Mouse (Mus musculus): Measurements from ENCODE around the gene Coro1b.
"Not testable (repeated sequence)": the region's sequence is repeated elsewhere in the genome, so short reads cannot be mapped to it uniquely, and the experiment has no call there.

Coro1b gene

DNA sequence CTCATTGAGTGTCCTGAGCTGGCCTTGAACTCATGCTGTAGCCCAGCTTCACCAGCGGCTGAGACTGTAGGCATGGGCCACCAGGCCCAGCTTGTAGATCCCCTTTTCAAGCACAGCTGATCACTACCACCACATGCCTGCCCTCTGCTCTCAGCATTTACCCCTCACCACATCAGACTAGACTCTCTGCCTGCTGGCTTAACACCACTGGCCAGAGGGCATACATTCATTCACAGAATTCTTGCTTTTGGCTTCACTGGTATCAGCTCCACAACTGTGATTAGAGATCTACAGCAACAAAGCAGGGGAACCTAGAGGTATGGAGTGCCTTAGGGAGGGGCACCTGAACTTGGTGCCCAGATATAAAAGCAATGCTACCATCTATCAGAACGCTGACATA, 27.9 kb upstream of the Coro1b start:
- no peak for DNase-seq (ENCODE audit: low spot score in 2 of 2)

DNA sequence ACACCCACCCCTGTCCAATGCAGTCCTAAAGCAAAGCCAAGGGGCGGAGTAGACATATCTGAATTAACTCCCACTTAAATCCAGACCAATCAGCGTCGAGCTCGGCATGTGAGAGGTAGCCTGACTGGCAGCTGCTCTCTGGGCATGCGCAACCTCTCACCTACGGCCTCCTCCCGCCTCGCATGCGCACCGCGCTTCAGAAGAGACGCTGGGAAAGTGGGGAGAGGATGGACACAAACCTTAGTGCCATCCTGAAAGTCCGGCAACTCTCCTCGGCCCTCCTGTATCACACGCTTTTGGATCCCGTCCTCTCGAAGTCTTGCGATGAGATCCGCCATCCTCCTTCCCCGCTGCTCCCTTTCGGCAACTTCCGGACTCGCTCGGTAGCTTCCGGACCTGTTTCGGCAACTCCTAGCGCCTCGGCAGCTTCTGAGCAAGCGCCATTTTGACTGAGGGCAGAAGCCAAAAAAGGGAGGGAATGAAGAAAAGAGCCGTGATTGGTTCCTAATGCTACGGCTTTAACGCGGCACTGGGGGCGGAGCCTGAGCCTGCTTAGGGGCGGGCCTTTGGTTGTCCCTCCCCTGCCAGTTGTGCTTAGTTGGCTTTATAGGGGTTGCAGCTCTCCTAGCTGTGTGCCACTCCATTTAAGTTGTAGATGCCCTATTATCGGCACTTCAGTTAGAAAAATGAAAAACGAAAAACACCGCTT, 27.2 kb upstream of the Coro1b start:
- peak; percentile 97 to 98 for DNase-seq (ENCODE audit: low spot score in 2 of 2)

DNA sequence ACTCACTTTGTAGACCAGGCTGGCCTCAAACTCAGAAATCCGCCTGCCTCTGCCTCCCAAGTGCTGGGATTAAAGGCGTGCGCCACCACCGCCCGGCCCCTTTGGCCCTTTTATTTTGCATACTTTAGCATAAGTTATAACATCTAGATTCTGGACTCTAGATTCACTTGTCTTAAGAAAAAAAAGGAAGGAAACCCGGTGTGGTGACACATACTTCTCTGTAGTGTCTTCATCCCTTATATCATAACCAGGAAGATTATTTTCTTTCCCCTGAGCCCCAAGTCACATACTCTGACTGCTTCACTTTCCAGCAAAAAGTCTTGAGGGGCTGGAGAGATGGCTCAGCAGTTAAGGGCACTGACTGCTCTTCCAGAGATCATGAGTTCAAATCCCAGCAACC, 26.5 kb upstream of the Coro1b start:
- not testable (repeated sequence) for DNase-seq (ENCODE audit: low spot score in 2 of 2)

DNA sequence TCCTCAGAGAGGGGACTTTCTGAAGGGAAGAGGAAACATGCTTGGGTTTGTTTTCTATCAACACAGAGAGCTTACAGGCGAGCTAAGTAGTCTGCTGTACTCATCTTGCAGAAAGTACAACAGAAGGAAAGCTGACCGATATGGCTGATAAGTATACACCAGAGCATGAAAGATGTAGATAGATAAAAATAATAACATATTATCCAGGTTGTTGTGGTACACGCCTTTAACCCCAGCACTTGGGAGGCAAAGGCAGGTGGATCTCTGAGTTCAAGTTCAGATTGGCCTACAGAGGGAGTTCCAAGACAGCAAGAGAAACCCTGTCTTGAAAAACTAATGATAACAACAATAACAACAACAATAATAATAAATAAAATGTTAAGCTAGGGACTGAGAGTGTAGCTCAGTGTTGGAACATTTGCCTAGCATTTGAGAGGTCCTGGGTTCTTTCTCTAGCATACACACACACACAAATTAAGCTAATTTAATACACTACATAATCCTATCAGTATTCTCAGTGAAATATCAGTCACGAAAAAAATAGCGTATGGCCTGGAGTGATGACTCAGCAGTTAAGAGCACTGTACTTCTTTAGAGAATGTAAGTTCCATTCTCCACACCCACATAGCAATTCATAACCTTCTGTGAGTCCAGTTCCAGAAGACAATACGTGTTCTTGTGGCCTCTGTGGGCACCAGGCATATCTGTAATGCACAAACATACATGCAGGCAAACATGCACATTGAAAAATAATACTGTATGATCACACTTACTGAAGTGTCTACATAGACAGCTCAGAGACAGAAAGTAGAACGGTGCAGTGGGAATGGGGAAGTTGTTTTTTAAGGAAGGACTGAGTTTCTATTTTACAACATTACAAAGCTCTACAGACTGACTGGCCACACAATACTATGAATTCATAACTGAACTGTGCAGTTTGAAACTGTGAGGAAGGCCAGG, 25.7 kb upstream of the Coro1b start:
- DNase-seq (ENCODE audit: low spot score in 2 of 2): no peak

DNA sequence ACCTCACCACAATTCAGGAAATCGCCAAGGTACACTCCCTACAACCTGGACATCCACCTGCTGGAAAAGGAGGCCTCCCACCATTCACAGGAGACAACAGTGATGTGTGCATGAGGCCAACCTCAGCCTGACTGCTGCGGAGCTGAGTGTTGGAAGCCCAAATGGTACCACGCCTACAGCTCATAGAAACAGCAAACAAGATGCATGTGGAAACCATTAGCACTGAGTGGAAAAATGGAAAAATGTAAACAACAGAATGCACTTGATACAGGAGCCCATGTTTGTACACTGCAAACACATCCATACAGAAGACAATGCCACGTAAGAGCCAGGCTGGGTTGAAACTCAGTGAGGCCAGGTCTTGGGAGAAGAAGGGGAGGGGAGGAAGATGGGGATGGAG, 24.0 kb upstream of the Coro1b start:
- no peak for DNase-seq (ENCODE audit: low spot score in 2 of 2)

DNA sequence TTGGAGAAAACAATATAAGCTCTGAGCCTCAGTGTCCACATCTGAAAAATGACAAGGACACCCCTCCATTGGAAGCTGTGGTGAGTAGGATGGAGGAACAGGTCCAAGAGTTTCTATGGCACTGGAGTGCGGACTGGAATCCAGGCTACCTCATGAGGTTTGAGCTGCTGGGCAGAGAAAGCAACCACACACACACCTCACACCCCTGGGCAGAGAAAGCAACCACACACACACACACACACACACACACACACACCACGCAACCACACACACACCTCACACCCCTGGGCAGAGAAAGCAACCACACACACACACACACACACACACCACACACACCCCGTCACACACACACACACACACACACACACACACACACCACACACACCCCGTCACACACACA, 23.2 kb upstream of the Coro1b start:
- not testable (repeated sequence) for DNase-seq (ENCODE audit: low spot score in 2 of 2)

DNA sequence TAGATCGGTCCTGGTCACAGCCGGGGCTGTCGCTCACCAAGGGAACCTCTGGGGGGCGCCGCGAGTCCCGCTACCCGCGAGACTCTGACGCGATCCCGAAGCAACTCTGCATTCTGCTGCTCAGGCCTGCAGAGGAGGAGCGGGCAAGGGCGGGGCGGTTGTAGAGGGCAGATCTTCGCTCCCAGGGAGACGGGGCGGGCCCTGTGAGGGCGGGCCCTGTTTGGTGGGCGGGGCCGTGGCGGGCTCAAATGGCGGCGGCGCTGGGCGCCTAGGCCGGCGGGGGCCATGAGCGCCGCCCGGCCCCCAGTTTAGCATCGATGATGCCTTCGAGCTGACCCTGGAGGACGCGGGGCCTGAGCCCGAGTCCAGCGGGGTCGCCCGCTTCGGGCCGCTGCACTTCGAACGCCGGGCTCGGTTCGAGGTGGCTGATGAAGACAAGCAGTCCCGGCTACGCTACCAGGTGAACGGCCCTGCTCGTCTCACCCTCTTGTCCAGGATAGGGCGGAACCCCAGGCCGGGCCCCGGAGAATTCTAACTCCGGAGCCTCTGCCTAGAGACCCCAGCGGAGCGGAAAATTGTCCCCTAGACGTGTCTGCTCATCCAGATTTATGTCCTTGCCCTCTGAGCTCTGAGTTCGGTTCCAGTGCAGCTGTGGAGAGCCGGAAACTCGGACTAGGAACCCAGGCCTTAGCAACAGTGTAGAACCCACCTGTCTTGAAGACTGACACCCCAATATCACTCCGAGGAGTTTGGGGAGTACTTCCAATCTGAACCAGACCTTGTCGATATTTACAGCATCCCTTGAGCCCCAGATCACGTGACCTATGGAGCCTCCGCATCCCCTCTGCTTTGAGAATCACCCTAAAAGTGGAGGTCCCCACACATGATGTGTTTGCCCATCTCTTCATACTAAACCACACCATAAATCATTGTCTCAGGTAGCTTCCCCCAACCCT, 22.4 kb upstream of the Coro1b start, which contains the start of gene Aip:
Aip (minus strand) TSS at position 118 of the 956 bp plus-strand sequence.
- peak; percentile 99 for DNase-seq (ENCODE audit: low spot score in 2 of 2)

DNA sequence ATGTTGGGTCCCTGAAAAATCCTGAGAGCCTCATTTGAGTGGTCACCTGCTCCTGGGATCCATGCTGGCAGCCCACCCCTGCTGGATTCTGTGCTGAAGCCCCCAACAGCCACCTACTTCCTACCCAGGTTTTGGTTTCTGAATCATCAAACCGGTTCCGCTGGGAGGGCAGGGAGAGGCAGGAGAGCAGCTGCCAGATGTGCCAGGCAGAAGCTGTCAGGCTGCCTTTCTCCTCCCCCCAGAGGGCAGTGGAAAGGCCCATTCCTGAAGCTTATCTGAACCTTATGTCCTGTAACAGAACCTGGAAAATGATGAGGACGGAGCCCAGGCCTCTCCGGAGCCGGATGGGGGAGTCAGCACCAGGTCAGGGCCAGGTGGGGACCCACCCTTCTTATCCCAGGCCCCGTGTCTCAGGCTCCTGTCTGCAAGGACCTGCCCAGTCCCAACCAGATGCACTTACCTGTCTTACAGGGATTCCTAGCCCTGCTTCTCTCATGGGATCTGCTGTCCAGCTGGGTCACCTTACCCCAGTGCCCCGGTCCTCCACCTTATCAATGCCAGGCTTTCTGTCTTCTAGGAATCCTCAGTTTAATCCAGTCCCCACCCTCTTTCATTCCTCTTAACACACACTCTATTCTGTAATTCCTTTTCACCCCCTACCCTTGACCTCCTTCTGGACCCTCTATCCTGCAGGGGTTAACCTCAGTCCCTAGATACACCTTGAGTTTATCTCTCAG, 21.5 kb upstream of the Coro1b start:
- DNase-seq (ENCODE audit: low spot score in 2 of 2): no peak

DNA sequence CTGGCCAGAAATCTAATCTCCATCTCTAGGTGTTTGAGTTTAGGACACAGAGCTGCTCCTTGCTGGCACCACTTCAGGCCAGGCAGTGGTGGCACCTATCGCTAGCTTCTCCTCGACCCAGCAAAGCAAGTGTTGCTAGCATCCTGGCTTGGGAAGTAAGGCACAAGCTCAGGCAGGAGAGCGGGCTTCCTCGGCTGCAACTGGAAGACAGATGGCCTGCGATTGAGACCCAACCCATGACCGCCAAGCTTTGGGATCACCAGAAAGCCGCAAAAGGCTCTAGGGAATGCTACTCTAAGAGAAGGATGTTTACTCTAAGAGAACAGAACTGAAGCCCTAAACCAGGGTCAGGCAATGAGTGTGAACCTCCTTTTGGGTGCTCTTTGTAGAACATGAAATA, 19.0 kb upstream of the Coro1b start:
- DNase-seq (ENCODE audit: low spot score in 2 of 2): no peak

DNA sequence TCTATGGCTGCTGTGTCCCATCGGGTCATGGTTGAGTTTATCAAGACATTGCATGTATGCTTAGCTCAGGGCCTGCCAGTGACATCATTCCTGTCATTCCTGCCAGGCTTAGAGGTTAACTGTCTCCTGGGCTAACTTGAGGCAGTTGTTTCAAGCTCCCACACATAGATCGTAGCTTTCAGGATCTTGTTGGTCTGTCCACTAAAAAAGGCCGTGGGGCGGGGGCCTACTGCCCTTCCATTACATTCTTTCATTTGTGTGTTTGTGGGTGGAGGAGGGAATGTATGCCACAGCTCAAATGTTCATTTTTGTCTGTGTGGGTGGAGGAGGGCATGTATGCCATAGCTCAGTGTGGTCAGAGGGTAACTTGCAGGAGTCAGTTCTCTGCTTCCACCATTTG, 18.3 kb upstream of the Coro1b start:
- DNase-seq (ENCODE audit: low spot score in 2 of 2): no peak

DNA sequence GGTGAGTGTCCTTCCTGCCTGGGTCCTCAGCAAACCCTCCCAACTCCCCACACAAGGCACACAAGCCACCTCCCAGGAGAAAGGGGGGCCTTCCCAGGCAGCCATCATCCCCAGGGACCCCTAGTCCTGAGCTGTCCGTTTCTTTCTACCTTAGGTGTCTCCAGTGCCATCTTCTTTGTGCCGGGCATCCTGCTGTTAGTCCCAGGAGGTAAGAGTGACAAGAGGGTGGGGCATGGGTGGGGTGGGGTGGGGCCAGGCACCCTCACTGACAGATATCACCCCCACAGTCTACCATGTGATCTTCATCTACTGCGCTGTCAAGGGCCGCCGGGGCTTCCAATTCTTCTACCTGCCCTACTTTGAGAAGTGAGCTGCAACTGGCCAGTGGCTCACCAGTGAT, 17.3 kb upstream of the Coro1b start:
- DNase-seq (ENCODE audit: low spot score in 2 of 2): peak in 1 of 2 experiments; percentile 73

DNA sequence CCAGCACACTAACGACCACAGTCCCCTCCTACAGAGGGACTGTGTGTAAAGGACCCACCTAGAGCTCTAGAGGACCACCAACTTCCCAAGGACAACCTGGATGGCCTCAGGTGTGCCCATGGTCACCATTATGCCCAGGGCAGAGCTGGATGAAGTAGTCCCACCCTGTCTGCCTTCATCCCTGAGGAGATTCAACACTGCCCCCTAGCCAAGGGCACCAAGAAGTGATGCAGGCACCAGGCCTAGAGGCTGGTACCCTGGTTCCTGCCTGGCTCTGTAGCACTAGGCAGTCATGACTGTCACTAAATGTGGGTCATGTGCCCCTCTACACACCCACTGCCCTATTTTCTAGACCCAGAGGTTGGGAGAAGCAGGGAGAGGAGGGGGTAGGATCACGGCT, 16.7 kb upstream of the Coro1b start:
- DNase-seq (ENCODE audit: low spot score in 2 of 2): no peak

DNA sequence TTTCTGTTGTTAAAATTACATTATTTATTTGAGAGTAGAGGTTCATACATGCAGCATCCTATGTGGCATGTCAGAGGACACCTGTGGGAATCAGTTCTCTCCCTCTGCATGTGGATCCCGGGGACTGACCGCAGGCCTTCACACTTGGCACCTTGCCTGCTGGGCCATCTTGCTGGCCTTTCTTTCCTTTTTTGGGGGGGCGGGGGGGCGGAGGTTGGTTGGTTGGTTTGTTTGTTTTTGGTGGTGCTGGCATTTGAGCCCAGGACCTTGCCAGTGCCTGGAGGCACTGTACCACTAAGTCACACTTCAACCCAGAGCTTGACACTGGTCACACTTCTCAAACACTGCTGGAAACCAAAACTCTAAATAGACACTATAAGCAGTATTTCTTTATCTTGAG, 14.1 kb upstream of the Coro1b start:
- no peak for DNase-seq (ENCODE audit: low spot score in 2 of 2)

DNA sequence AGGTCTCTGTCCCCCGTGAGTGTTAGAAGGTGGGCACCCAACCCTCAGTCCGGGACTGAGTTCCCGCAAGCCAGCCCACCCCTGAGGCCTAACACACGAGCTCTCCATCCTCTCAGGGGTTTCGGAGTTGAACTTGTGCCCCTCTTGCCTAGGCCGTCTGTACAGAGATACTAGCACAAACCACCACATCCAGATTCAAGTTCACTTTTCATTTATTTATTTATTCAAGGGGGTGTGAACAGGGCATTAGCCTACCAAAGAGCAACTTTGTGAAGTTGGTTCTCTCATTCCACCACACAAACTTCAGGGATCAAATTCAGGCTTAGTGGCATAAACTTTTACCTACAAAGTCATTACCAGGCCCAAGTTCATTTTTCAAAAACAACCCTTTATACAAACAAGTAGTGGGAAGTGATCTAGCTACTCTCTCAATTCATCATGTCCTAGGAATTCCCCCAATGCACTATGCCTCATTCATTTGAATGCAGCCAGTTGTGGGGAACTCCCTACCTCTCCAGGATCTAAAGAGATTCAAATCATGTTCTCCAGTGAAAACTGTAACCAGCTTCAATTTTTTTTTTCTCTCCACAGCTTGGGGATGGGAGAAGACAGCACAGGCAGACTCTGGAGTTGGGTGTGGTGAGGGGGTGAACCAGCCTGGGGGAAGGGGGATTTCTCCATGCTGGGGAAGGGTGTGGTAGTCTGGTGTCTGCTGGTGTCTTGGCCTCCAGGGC, 13.0 kb upstream of the Coro1b start:
- not testable (repeated sequence) for DNase-seq (ENCODE audit: low spot score in 2 of 2)

DNA sequence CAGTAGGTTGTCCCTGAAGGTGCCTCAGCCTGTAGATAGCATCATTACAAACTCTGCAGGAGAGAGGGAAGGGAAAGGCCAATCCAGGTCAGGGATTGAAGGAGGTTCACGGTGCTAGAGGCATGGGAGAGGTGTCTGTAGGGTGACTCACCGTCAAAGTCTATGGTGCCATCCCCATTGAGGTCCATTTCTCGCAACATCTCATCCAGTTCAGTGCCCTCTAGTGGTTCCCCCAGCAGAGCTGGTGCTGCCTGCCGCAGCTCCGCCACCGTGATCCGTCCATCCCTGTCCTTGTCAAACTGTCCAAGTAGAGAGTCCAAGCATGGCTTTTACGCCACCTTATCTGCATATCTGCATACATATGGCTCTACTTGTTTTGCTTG, 12.5 kb upstream of the Coro1b start:
- not testable (repeated sequence) for DNase-seq (ENCODE audit: low spot score in 2 of 2)

DNA sequence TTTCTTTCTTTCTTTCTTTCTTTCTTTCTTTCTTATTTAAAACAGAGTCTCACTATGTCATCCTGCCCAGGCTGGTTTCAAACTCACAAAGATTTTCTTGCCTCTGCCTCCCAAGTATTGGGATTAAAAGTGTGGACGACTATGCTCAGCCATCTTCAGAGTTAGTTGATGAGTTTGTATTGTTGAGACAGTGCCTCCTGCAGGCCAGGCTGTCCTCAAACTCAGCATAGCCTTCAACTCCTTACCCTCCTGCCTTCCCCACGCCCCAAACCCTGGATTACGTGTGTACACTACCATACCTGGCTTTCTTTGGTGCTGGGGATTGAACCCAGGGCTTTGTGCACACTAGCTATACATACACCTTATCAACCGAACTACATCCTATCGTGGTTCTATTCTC, 12.0 kb upstream of the Coro1b start:
- DNase-seq (ENCODE audit: low spot score in 2 of 2): no peak

DNA sequence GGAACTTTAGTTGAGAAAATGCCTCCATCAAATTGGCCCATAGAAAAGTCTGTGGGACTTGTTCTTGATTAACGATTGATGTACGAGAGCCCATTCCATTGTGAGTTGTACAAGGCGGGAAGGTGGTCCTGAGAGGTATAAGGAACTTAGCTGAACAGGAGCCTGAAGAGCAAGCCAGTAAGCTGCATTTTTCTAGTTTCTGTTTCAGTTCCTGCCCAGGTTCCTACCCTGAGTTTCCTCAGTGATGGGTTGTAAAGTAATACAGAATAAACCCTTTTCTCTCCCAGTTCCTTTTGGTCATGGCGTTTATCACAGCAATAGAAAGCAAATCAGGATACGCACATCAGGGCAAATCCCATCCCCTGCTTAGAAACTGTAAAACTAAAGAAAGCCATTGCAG, 10.5 kb upstream of the Coro1b start:
- DNase-seq (ENCODE audit: low spot score in 2 of 2): no peak

DNA sequence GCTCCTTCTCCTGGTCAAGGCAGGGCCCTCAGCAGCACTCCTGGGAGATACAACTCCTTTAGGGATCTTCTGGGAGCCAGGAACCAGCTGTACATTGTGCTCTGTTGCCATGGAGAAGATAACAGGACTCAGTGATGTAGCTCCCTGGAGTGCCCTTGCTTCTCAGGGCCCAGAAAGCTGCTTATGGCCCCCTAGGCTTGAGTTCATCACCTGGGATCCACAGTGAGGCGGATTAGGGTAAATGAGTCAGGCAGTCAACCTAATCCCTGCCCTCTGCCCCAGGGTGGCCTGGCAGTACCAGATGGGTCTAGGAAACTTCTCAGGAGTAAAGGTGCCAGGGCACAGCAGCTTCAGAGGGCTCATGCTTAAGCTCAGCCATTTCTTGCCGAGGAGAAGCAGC, 9.0 kb upstream of the Coro1b start, which contains the start of gene Gpr152:
Gpr152 (plus strand) TSS at position 342 of the 400 bp plus-strand sequence.
- DNase-seq (ENCODE audit: low spot score in 2 of 2): no peak

DNA sequence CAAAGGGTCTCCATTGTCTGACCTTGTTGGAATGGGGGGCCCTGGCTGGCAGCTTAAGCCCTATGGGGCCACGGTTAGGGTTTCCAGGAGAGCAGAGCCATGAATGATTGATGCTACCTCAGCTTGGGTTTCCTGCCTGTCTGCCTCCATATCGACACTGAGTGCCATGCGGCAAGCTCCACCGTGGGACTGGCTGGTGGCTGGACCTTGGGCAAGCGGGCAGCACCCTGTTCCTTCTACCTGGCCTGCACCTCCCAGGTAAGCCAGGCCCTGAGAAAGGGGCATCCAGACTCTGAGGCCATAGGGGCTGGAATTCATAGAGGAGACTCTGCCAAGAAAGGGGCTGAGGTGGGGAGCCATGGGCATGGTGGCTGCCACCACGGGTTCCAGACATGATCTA, 8.3 kb upstream of the Coro1b start:
- DNase-seq (ENCODE audit: low spot score in 2 of 2): no peak

DNA sequence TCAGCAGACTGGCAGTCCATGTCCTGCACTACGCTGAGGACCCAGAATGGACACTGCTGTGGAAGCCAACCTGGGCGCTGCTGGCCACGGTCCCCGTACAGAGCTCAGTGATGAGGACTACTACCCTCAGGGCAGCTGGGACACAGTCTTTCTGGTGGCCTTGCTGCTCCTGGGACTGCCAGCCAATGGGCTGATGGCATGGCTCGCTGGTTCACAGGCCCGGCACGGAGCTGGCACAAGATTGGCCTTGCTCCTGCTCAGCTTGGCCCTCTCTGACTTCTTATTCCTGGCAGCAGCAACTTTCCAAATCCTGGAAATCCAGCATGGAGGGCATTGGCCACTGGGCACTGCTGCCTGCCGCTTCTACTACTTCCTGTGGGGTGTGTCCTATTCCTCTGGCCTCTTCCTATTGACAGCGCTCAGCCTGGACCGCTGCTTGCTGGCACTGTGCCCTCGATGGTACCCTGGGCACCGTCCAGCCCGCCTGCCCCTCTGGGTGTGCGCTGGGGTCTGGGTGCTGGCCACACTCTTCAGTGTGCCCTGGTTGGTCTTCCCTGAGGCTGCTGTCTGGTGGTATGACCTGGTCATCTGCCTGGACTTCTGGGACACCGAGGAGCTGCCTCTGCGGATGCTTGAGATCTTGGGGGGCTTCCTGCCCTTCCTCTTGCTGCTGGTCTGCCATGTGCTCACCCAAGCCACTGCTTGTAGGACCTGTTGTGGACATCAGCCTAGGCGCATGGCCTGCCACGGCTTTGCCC, 5.8 kb upstream of the Coro1b start:
- DNase-seq (ENCODE audit: low spot score in 2 of 2): no peak
